ENCODE assay signal across 7 mouse cellular contexts in the genomic region with DNA sequence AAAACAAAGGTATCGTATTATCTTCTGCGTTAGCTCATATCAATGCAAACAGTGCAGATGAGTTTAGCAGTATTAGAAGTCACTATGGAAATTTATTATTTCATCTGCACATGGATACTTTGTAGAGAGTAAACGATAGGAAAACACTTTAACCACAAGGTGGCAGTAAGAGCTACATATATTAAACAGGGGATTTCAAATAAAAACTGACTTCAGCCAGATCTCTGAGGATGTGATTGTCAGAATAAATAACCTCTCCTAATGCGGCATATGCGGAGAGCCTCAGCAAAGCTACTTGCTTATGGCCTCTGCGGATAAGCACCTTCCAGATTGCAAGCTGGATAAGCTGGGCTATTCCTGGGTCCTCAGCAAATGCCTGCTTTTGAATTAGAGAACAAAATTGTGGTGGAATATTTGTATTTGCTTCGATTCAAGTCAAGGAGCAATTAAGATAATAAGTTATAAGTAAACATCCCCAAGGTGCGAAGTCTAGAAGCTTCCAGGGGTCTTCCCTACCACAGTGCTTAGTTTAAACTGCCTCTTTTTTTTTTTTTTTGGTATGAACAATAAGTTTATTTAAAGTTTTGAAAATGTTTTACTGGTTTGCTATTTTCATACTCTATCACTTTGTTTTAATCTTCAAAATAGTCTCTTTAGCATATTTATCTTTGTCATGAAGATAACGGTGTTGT.
DNase-seq lines count a peak whose midpoint lies in the region; ATAC-seq lines count a peak whose summit lies in the region.

No protein-coding gene starts in this region.

- WGBS in forebrain, embryonic 13.5 days: 59% methylated on average over 9 of the region's 9 CpGs
- 59% methylated on average over 9 of the region's 9 CpGs for WGBS in neural tube, embryonic 12.5 days

- H3K36me3 ChIP-seq in forebrain, embryonic 13.5 days (ENCODE audit: poor library complexity, severe bottlenecking): no peaks in the 10 kb centered on the region
- H3K36me3 ChIP-seq in neural tube, embryonic 12.5 days: no peaks in the 10 kb centered on the region

- H3K4me1 ChIP-seq in forebrain, embryonic 13.5 days: no peaks in the 10 kb centered on the region
- H3K4me1 ChIP-seq in neural tube, embryonic 12.5 days: no peaks in the 10 kb centered on the region

- peak; percentile 77 for ATAC-seq in forebrain, embryonic 13.5 days
- ATAC-seq in neural tube, embryonic 12.5 days (ENCODE audit: low FRiP score, low read depth): peak; percentile 64

- intact Hi-C loops in left cerebral cortex, postnatal 25 days (cut with DNase I): no loop called here

- H3K4me3 ChIP-seq in forebrain, embryonic 13.5 days: no peak overlapping the region
- no peak overlapping the region for H3K4me3 ChIP-seq in neural tube, embryonic 12.5 days

- DNase-seq in left cerebral cortex, postnatal 25 days (ENCODE audit: low spot score in 2 of 2): peak; percentile 27 to 66
- no peak for DNase-seq in left cerebral cortex, adult 8-10 months (ENCODE audit: low spot score in 2 of 2)
- DNase-seq in R1 (ENCODE audit: low read depth, low spot score): peak; percentile 37
- DNase-seq in gastrocnemius, adult 8-10 months (ENCODE audit: low spot score in 2 of 2): no peak
- no peak for DNase-seq in urinary bladder, postnatal 36 days (ENCODE audit: low spot score in 2 of 2)

- no peak overlapping the region for H3K27ac ChIP-seq in forebrain, embryonic 13.5 days
- no peak overlapping the region for H3K27ac ChIP-seq in neural tube, embryonic 12.5 days

- H3K27me3 ChIP-seq in forebrain, embryonic 13.5 days: no peaks in the 10 kb centered on the region
- H3K27me3 ChIP-seq in neural tube, embryonic 12.5 days (replicated peaks): no peaks in the 10 kb centered on the region

- no peak overlapping the region for H3K9ac ChIP-seq in forebrain, embryonic 13.5 days
- H3K9ac ChIP-seq in neural tube, embryonic 12.5 days: no peak overlapping the region

- no peak overlapping the region for H3K4me2 ChIP-seq in forebrain, embryonic 13.5 days
- no peak overlapping the region for H3K4me2 ChIP-seq in neural tube, embryonic 12.5 days (replicated peaks)

- H3K9me3 ChIP-seq in forebrain, embryonic 13.5 days (replicated peaks): no peaks in the 10 kb centered on the region
- H3K9me3 ChIP-seq in neural tube, embryonic 12.5 days: no peaks in the 10 kb centered on the region

Comparison
In these comparisons a context has a peak if more than half of its experiments do, and no peak if none do; other contexts are left out.
1. DNase-seq: peak in left cerebral cortex, postnatal 25 days (2 of 2) and R1 (single experiment); none in left cerebral cortex, adult 8-10 months (0 of 2), gastrocnemius, adult 8-10 months (0 of 2) and urinary bladder, postnatal 36 days (0 of 2).